Mouse (Mus musculus): ENCODE measurements around the gene Rnf31. TPM values are rescaled to one million over a fixed set of nuclear protein-coding genes. Genes with fewer than 3 reads are reported as not detected.

The Rnf31 gene
- polyA plus RNA-seq, 1 experiment = 11.2 TPM

DNA sequence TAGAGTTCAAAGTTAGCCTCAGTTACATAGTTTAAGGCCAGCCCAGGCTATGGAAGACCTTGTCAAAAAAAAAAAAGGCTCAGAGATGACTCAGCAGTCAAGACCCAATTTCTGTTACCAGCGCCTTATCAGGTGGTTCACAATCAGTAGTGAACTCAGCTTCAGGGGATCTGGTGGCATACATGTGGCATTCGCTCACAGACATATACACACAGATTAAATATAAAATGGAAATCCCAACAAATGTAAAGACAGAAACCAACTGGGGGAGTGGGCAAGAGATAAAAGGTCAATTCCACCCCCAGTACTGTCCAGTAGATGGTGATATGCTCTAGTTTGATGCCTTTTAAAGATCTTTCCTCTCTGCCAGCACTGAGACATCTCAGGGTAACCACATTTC, 5.4 kb upstream of the Rnf31 start:
- Histone ChIP-seq H3K36me3 (ENCODE audit: control insufficient read depth, insufficient read depth) (no peaks in the 10 kb centered on the region), H3K79me2 (ENCODE audit: control insufficient read depth, insufficient read depth) (no peaks in the 10 kb centered on the region), H3K4me2 (ENCODE audit: low read depth) (no peak overlapping the region), H3ac (ENCODE audit: control insufficient read depth, insufficient read length) (no peak overlapping the region), H3K27me3 (ENCODE audit: control insufficient read depth, insufficient read depth, insufficient read length) (no peaks in the 10 kb centered on the region), H3K4me3 (no peak overlapping the region)
- no peak for TF ChIP-seq TCF3 (IDR thresholded peaks at IDR 0.05; ENCODE audit: insufficient read length, low read depth)
- no peak for TF ChIP-seq POLR2A (IDR thresholded peaks at IDR 0.05; ENCODE audit: insufficient read length, low read depth)
- TF ChIP-seq TCF12 (IDR thresholded peaks at IDR 0.05; ENCODE audit: insufficient read depth, poor library complexity, severe bottlenecking) = no peak
- no peak for TF ChIP-seq E2F4 (IDR thresholded peaks at IDR 0.05; ENCODE audit: insufficient read depth)
- TF ChIP-seq MYOD1 (IDR thresholded peaks at IDR 0.05; ENCODE audit: control insufficient read depth in 1 of 3, insufficient read length in 2 of 3, low read depth in 2 of 3) = no peak
- no peak for TF ChIP-seq POLR2AphosphoS2 (IDR thresholded peaks at IDR 0.05; ENCODE audit: insufficient read length, low read depth)
- no peak for TF ChIP-seq MYOG (IDR thresholded peaks at IDR 0.05; ENCODE audit: control insufficient read depth in 1 of 3, insufficient read depth in 1 of 3, insufficient read length in 2 of 3, low read depth in 2 of 3)
- no peak for TF ChIP-seq SRF (IDR thresholded peaks at IDR 0.05; ENCODE audit: control insufficient read depth, insufficient read length, low read depth)
- no peak for TF ChIP-seq REST (IDR thresholded peaks at IDR 0.05; ENCODE audit: insufficient read depth, insufficient read length)
- no peak for TF ChIP-seq CEBPB (IDR thresholded peaks at IDR 0.05; ENCODE audit: insufficient read depth, poor library complexity, severe bottlenecking)
- no peak for TF ChIP-seq MAX (IDR thresholded peaks at IDR 0.05; ENCODE audit: low read depth)
- no peak for TF ChIP-seq USF1 (IDR thresholded peaks at IDR 0.05; ENCODE audit: low read depth)

DNA sequence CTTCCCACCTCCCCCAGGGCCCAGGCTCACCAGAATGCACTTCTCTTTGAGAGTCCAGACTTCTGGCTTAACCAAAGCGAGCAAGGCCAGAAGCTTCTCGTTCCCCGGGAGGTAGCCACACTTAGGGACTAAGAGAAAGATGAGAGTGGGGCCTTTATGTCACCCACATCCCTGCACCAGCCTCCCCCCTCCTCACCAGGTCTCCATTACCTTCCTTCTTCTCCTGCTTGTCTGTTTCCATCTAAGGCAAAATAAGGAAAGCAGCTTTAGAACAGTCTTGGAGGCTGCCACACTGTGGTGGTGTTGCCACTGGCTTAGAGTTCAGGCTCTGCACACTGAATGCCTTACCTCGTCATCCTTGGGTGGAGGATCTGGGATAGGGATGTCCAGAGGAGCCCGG, 2.2 kb upstream of the Rnf31 start:
- TF ChIP-seq REST (IDR thresholded peaks at IDR 0.05; ENCODE audit: insufficient read depth, insufficient read length) (no peak), USF1 (IDR thresholded peaks at IDR 0.05; ENCODE audit: low read depth) (no peak), TCF3 (IDR thresholded peaks at IDR 0.05; ENCODE audit: insufficient read length, low read depth) (no peak), POLR2A (IDR thresholded peaks at IDR 0.05; ENCODE audit: insufficient read length, low read depth) (no peak), MAX (IDR thresholded peaks at IDR 0.05; ENCODE audit: low read depth) (no peak), MYOG (IDR thresholded peaks at IDR 0.05; ENCODE audit: control insufficient read depth in 1 of 3, insufficient read depth in 1 of 3, insufficient read length in 2 of 3, low read depth in 2 of 3) (no peak), E2F4 (IDR thresholded peaks at IDR 0.05; ENCODE audit: insufficient read depth) (no peak), MYOD1 (IDR thresholded peaks at IDR 0.05; ENCODE audit: control insufficient read depth in 1 of 3, insufficient read length in 2 of 3, low read depth in 2 of 3) (no peak), CEBPB (IDR thresholded peaks at IDR 0.05; ENCODE audit: insufficient read depth, poor library complexity, severe bottlenecking) (no peak), TCF12 (IDR thresholded peaks at IDR 0.05; ENCODE audit: insufficient read depth, poor library complexity, severe bottlenecking) (no peak)

DNA sequence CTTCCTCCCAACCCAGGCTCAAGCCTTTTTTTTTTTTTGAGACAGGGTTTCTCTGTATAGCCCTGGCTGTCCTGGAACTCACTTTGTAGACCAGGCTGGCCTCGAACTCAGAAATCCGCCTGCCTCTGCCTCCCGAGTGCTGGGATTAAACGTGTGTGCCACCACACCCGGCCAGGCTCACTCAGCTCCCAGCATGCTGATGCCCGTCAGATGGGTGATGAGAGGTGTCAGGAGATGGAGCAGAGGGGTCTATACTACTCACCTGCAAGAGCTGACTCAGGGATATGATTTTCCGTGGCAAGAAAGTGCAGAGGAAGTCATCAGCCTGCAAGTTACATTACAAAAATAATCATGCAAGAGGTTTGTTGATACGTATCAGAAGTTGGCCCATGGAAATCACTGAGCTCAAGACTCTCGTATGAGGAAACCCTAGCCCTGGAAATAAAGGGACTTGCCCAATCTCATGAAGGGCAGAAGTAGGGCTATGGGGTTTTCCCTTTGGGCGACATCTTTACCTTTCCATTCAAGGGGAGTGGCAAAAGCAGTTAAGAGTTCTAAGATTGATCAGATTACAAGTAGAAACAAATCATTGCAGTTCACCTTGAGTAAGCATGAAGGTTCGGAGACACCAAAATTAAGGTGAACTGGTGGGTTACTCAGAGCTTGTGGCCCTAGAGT, 1.6 kb upstream of the Rnf31 start:
- no peaks in the 10 kb centered on the region for H3K36me3 ChIP-seq (ENCODE audit: control insufficient read depth, insufficient read depth)

More for the DNA sequence above, 2.2 kb upstream of the Rnf31 start:
- Histone ChIP-seq H3ac (ENCODE audit: control insufficient read depth, insufficient read length) (no peak overlapping the region), H3K4me3 (no peak overlapping the region), H3K36me3 (ENCODE audit: control insufficient read depth, insufficient read depth) (no peaks in the 10 kb centered on the region), H3K27me3 (ENCODE audit: control insufficient read depth, insufficient read depth, insufficient read length) (no peaks in the 10 kb centered on the region), H3K79me2 (ENCODE audit: control insufficient read depth, insufficient read depth) (peaks cover 18% of the 10 kb centered on the region), H3K4me2 (ENCODE audit: low read depth) (no peak overlapping the region)

DNA sequence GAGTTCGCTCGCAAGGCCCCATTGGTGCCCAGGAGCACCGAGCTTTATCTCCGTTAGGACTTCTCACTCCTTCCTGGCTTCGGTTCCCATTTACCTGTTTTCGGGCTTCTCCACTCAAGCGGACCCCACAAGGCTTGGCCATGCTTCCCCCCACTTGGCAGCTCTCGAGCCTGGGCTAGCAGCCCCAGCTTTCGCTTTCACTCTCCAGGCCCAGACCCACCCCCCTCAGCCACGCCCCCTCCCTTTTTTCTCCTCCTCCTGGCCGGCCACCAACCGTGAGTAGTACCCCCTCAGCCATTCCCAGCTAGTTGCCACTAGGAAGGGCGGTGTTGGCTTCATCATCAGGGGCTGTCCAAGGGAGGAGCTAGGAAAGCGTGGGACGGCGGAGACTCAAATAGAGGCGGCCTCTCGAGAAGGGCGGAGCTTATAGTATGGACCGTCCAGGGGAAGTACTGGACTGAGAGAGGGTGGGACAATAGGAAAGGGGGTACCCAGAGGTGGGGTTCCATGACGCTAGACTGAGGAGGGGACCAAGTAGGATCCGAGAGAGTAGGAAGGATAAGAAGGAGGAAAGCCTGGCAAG, 669 bp upstream of the Rnf31 start, which contains the start of gene Psme2:
Gene Psme2 (minus strand): TSS at position 366 of the 583 bp plus-strand sequence.
- peak within 1 kb of the TSS; percentile 89 for H3K4me3 ChIP-seq
- H3K27me3 ChIP-seq (ENCODE audit: control insufficient read depth, insufficient read depth, insufficient read length) = no peaks in the 10 kb centered on the region
- TF ChIP-seq TCF3 (IDR thresholded peaks at IDR 0.05; ENCODE audit: insufficient read length, low read depth) (no peak), POLR2AphosphoS2 (IDR thresholded peaks at IDR 0.05; ENCODE audit: insufficient read length, low read depth) (no peak), CEBPB (IDR thresholded peaks at IDR 0.05; ENCODE audit: insufficient read depth, poor library complexity, severe bottlenecking) (no peak), TCF12 (IDR thresholded peaks at IDR 0.05; ENCODE audit: insufficient read depth, poor library complexity, severe bottlenecking) (no peak), REST (IDR thresholded peaks at IDR 0.05; ENCODE audit: insufficient read depth, insufficient read length) (no peak), MAX (IDR thresholded peaks at IDR 0.05; ENCODE audit: low read depth) (no peak), POLR2A (IDR thresholded peaks at IDR 0.05; ENCODE audit: insufficient read length, low read depth) (no peak), USF1 (IDR thresholded peaks at IDR 0.05; ENCODE audit: low read depth) (no peak), SRF (IDR thresholded peaks at IDR 0.05; ENCODE audit: control insufficient read depth, insufficient read length, low read depth) (no peak), MYOG (IDR thresholded peaks at IDR 0.05; ENCODE audit: control insufficient read depth in 1 of 3, insufficient read depth in 1 of 3, insufficient read length in 2 of 3, low read depth in 2 of 3) (no peak), MYOD1 (IDR thresholded peaks at IDR 0.05; ENCODE audit: control insufficient read depth in 1 of 3, insufficient read length in 2 of 3, low read depth in 2 of 3) (no peak), E2F4 (IDR thresholded peaks at IDR 0.05; ENCODE audit: insufficient read depth) (no peak)

More for the DNA sequence above, 1.6 kb upstream of the Rnf31 start:
- H3K27me3 ChIP-seq (ENCODE audit: control insufficient read depth, insufficient read depth, insufficient read length) = no peaks in the 10 kb centered on the region
- H3ac ChIP-seq (ENCODE audit: control insufficient read depth, insufficient read length) = peak overlapping the region; percentile 46
- peak overlapping the region; percentile 89 for H3K4me3 ChIP-seq
- TF ChIP-seq REST (IDR thresholded peaks at IDR 0.05; ENCODE audit: insufficient read depth, insufficient read length) (no peak), MYOG (IDR thresholded peaks at IDR 0.05; ENCODE audit: control insufficient read depth in 1 of 3, insufficient read depth in 1 of 3, insufficient read length in 2 of 3, low read depth in 2 of 3) (no peak), TCF12 (IDR thresholded peaks at IDR 0.05; ENCODE audit: insufficient read depth, poor library complexity, severe bottlenecking) (no peak), E2F4 (IDR thresholded peaks at IDR 0.05; ENCODE audit: insufficient read depth) (no peak), MAX (IDR thresholded peaks at IDR 0.05; ENCODE audit: low read depth) (no peak), USF1 (IDR thresholded peaks at IDR 0.05; ENCODE audit: low read depth) (no peak), TCF3 (IDR thresholded peaks at IDR 0.05; ENCODE audit: insufficient read length, low read depth) (no peak), MYOD1 (IDR thresholded peaks at IDR 0.05; ENCODE audit: control insufficient read depth in 1 of 3, insufficient read length in 2 of 3, low read depth in 2 of 3) (no peak), CEBPB (IDR thresholded peaks at IDR 0.05; ENCODE audit: insufficient read depth, poor library complexity, severe bottlenecking) (no peak), POLR2A (IDR thresholded peaks at IDR 0.05; ENCODE audit: insufficient read length, low read depth) (no peak), POLR2AphosphoS2 (IDR thresholded peaks at IDR 0.05; ENCODE audit: insufficient read length, low read depth) (no peak), SRF (IDR thresholded peaks at IDR 0.05; ENCODE audit: control insufficient read depth, insufficient read length, low read depth) (no peak)
- H3K4me2 ChIP-seq (ENCODE audit: low read depth) = peak overlapping the region; percentile 87
- H3K79me2 ChIP-seq (ENCODE audit: control insufficient read depth, insufficient read depth) = peaks cover 18% of the 10 kb centered on the region

More for the DNA sequence above, 669 bp upstream of the Rnf31 start, which contains the start of gene Psme2:
- H3ac ChIP-seq (ENCODE audit: control insufficient read depth, insufficient read length) = peak within 1 kb of the TSS; percentile 46
- peak within 1 kb of the TSS; percentile 87 for H3K4me2 ChIP-seq (ENCODE audit: low read depth)
- peaks cover 1% of the 10 kb centered on the region for H3K36me3 ChIP-seq (ENCODE audit: control insufficient read depth, insufficient read depth)
- peaks cover 18% of the 10 kb centered on the region for H3K79me2 ChIP-seq (ENCODE audit: control insufficient read depth, insufficient read depth)

Data from myocyte (in vitro differentiated cells).